Mouse (Mus musculus) ovary, adult 18-20 months (tissue): ENCODE results near the gene Lclat1.
"Not testable (repeated sequence)": the region's sequence is repeated elsewhere in the genome, so short reads cannot be mapped to it uniquely, and the experiment has no call there.

Experiments used
- DNase-seq: peaks from one replicate; pipeline ENCODE4 v3.0.0; 2022; ENCODE audit warnings: low spot score, mixed read lengths

Lclat1 gene

GRCm38 (mm10) chr17:73275066-73275465, 167.3 kb downstream of the Lclat1 start:
- DNase-seq: no peak

- no peak for DNase-seq
Observed at GRCm38 (mm10) chr17:73277770-73278169, 170.0 kb downstream of the Lclat1 start.

GRCm38 (mm10) chr17:73282702-73283101, 174.9 kb downstream of the Lclat1 start:
- not testable (repeated sequence) for DNase-seq

GRCm38 (mm10) chr17:73284301-73284700, 176.5 kb downstream of the Lclat1 start:
- no peak for DNase-seq
